Mouse (Mus musculus) embryonic facial prominence, embryonic 14.5 days (tissue): ENCODE results near the gene Bin2. TPM values are rescaled to one million over a fixed set of nuclear protein-coding genes. Genes with fewer than 3 reads are reported as not detected.

Source experiments
- ATAC-seq: fragments of 200-750 bp; cut with Nextera tagmentation; 2 replicates; pipeline ENCODE4 v1.8.0; 2017; ENCODE audit warnings: low read depth, moderate number of reproducible peaks, moderate TSS enrichment
- DNase-seq: peaks from one replicate; pipeline ENCODE4 v3.0.0-alpha.2; 2015; ENCODE audit warnings: low spot score
- H3K27ac ChIP-seq: fragments of 300-500 bp; sonication (generic); replicated peaks from 2 replicates; pipeline ENCODE4 v1.5.1; 2014; ENCODE audit warnings: low read depth, mild to moderate bottlenecking, low read length, moderate library complexity
- H3K27me3 ChIP-seq: fragments of 300-500 bp; sonication (generic); replicated peaks from 2 replicates; pipeline ENCODE4 v1.6.1; 2014; ENCODE audit warnings: low read length; ENCODE audit not compliant: control insufficient read depth, insufficient read depth
- H3K36me3 ChIP-seq: fragments of 300-500 bp; sonication (generic); 2 replicates; pipeline ENCODE4 v1.6.1; 2014; ENCODE audit warnings: low read length, mixed read lengths; ENCODE audit not compliant: control insufficient read depth, insufficient read depth
- H3K4me1 ChIP-seq: fragments of 300-500 bp; sonication (generic); 2 replicates; pipeline ENCODE4 v1.6.1; 2014; ENCODE audit warnings: antibody characterized with exemption, low read length; ENCODE audit not compliant: control insufficient read depth, insufficient read depth
- H3K4me2 ChIP-seq: fragments of 300-500 bp; sonication (generic); 2 replicates; pipeline ENCODE4 v1.6.1; 2014; ENCODE audit warnings: low read depth, mild to moderate bottlenecking, low read length, moderate library complexity, mixed read lengths
- H3K4me3 ChIP-seq: fragments of 300-500 bp; sonication (generic); 2 replicates; pipeline ENCODE4 v1.5.1; 2014; ENCODE audit warnings: low read depth, mild to moderate bottlenecking, low read length
- H3K9ac ChIP-seq: fragments of 300-500 bp; sonication (generic); 2 replicates; pipeline ENCODE4 v1.6.1; 2014; ENCODE audit warnings: low read depth, mild to moderate bottlenecking, low read length, moderate library complexity, mixed read lengths
- H3K9me3 ChIP-seq: fragments of 300-500 bp; sonication (generic); 2 replicates; pipeline ENCODE4 v1.6.1; 2016; ENCODE audit warnings: low read length; ENCODE audit not compliant: control insufficient read depth
- WGBS: fragments of 180-500 bp; shearing (Covaris S2); extraction: QIAGEN DNeasy Blood & Tissue Kit; methylation state at CpG from one replicate; pipeline ENCODE4 v1.1.7; 2014; 5-methylcytosine and 5-hydroxymethylcytosine counted together
- polyA plus RNA-seq: library from polyadenylated mRNA; unstranded; fragments of >200 nt; fragmentation: Nextera tagmentation; extraction: Ambion mirVana; gene quantifications from 2 replicates; pipeline ENCODE4 v1.2.1, GENCODE M21; 2014

The Bin2 gene
- polyA plus RNA-seq, 1 experiment from 2014 or later, result 2.3 TPM

GRCm38 (mm10) chr15:100686989-100687388 lies 17.6 kb upstream of the Bin2 start:
- H3K4me2 ChIP-seq, result no peak overlapping the region
- H3K9ac ChIP-seq, result no peak overlapping the region
- WGBS, result 49% methylated on average over 12 of the region's 12 CpGs
- no peak overlapping the region for H3K27ac ChIP-seq
- no peak for DNase-seq
- no peaks in the 10 kb centered on the region; the same call in 1 of the 2 replicates for H3K4me1 ChIP-seq
- ATAC-seq, result no peak
- no peaks in the 10 kb centered on the region; the same call in 1 of the 2 replicates for H3K27me3 ChIP-seq
- no peaks in the 10 kb centered on the region for H3K36me3 ChIP-seq
- peaks cover 9% of the 10 kb centered on the region for H3K9me3 ChIP-seq
- no peak overlapping the region for H3K4me3 ChIP-seq

GRCm38 (mm10) chr15:100686434-100686833 lies 17.1 kb upstream of the Bin2 start:
- ATAC-seq (no peak), DNase-seq (no peak)
- Histone ChIP-seq H3K9ac (no peak overlapping the region), H3K4me1 (no peaks in the 10 kb centered on the region; the same call in 1 of the 2 replicates), H3K4me3 (no peak overlapping the region), H3K36me3 (no peaks in the 10 kb centered on the region), H3K27me3 (no peaks in the 10 kb centered on the region; the same call in 1 of the 2 replicates), H3K4me2 (no peak overlapping the region), H3K27ac (no peak overlapping the region), H3K9me3 (peaks cover 9% of the 10 kb centered on the region)
- 87% methylated on average over 6 of the region's 6 CpGs for WGBS

GRCm38 (mm10) chr15:100685849-100686248 lies 16.5 kb upstream of the Bin2 start:
- WGBS, result 86% methylated on average over 8 of the region's 8 CpGs
- Histone ChIP-seq H3K9ac (no peak overlapping the region), H3K4me2 (no peak overlapping the region), H3K9me3 (peaks cover 9% of the 10 kb centered on the region), H3K27ac (no peak overlapping the region), H3K36me3 (no peaks in the 10 kb centered on the region), H3K4me3 (no peak overlapping the region), H3K27me3 (no peaks in the 10 kb centered on the region; the same call in 1 of the 2 replicates), H3K4me1 (no peaks in the 10 kb centered on the region; the same call in 1 of the 2 replicates)
- no peak for ATAC-seq
- no peak for DNase-seq

GRCm38 (mm10) chr15:100685255-100685654 lies 15.9 kb upstream of the Bin2 start:
- ATAC-seq (no peak), DNase-seq (no peak)
- H3K9ac ChIP-seq, result no peak overlapping the region
- no peaks in the 10 kb centered on the region; the same call in 1 of the 2 replicates for H3K27me3 ChIP-seq
- H3K27ac ChIP-seq, result no peak overlapping the region
- no peak overlapping the region for H3K4me2 ChIP-seq
- no peaks in the 10 kb centered on the region; the same call in 1 of the 2 replicates for H3K4me1 ChIP-seq
- no peaks in the 10 kb centered on the region for H3K36me3 ChIP-seq
- no peak overlapping the region for H3K4me3 ChIP-seq
- peaks cover 3% of the 10 kb centered on the region for H3K9me3 ChIP-seq
- WGBS, result 18% methylated on average over 11 of the region's 13 CpGs

GRCm38 (mm10) chr15:100684450-100684849 lies 15.1 kb upstream of the Bin2 start:
- Histone ChIP-seq H3K27me3 (no peaks in the 10 kb centered on the region; the same call in 1 of the 2 replicates), H3K4me3 (no peak overlapping the region), H3K9me3 (no peaks in the 10 kb centered on the region), H3K27ac (no peak overlapping the region), H3K4me2 (no peak overlapping the region), H3K9ac (no peak overlapping the region), H3K4me1 (no peaks in the 10 kb centered on the region; the same call in 1 of the 2 replicates), H3K36me3 (no peaks in the 10 kb centered on the region)
- no peak for DNase-seq
- 70% methylated on average over 10 of the region's 10 CpGs for WGBS
- no peak for ATAC-seq

GRCm38 (mm10) chr15:100683041-100683440 lies 13.7 kb upstream of the Bin2 start:
- peak; percentile 85 for DNase-seq
- Histone ChIP-seq H3K27me3 (no peaks in the 10 kb centered on the region; the same call in 1 of the 2 replicates), H3K9me3 (no peaks in the 10 kb centered on the region), H3K9ac (no peak overlapping the region), H3K4me2 (no peak overlapping the region), H3K4me1 (no peaks in the 10 kb centered on the region; the same call in 1 of the 2 replicates), H3K27ac (no peak overlapping the region), H3K4me3 (no peak overlapping the region), H3K36me3 (no peaks in the 10 kb centered on the region)
- 54% methylated on average over 2 of the region's 2 CpGs for WGBS
- ATAC-seq, result peak; percentile 15; the same call in 1 of the 2 replicates

GRCm38 (mm10) chr15:100681770-100682169 lies 12.4 kb upstream of the Bin2 start:
- Histone ChIP-seq H3K36me3 (no peaks in the 10 kb centered on the region), H3K4me3 (no peak overlapping the region), H3K9ac (no peak overlapping the region), H3K27me3 (no peaks in the 10 kb centered on the region; the same call in 1 of the 2 replicates), H3K27ac (no peak overlapping the region), H3K4me2 (no peak overlapping the region), H3K4me1 (no peaks in the 10 kb centered on the region), H3K9me3 (no peaks in the 10 kb centered on the region)
- ATAC-seq (no peak), DNase-seq (no peak)
- WGBS, result 32% methylated on average over 7 of the region's 7 CpGs

GRCm38 (mm10) chr15:100680381-100680780 lies 11.0 kb upstream of the Bin2 start:
- H3K4me2 ChIP-seq, result no peak overlapping the region
- no peak for ATAC-seq
- H3K27me3 ChIP-seq, result no peaks in the 10 kb centered on the region; the same call in 1 of the 2 replicates
- H3K36me3 ChIP-seq, result no peaks in the 10 kb centered on the region
- no peaks in the 10 kb centered on the region for H3K4me1 ChIP-seq
- 38% methylated on average over 3 of the region's 3 CpGs for WGBS
- no peak for DNase-seq
- H3K27ac ChIP-seq, result no peak overlapping the region
- no peak overlapping the region for H3K9ac ChIP-seq
- no peaks in the 10 kb centered on the region for H3K9me3 ChIP-seq
- H3K4me3 ChIP-seq, result no peak overlapping the region

GRCm38 (mm10) chr15:100679005-100679404 lies 9.7 kb upstream of the Bin2 start:
- Histone ChIP-seq H3K27me3 (no peaks in the 10 kb centered on the region), H3K36me3 (no peaks in the 10 kb centered on the region), H3K4me1 (no peaks in the 10 kb centered on the region), H3K4me3 (no peak overlapping the region), H3K9ac (no peak overlapping the region), H3K4me2 (no peak overlapping the region), H3K9me3 (no peaks in the 10 kb centered on the region), H3K27ac (no peak overlapping the region)
- no peak for ATAC-seq
- DNase-seq, result no peak
- 91% methylated on average over 14 of the region's 14 CpGs for WGBS
